Mouse (Mus musculus): ENCODE results near the gene Cfap126.

Cfap126 gene

DNA sequence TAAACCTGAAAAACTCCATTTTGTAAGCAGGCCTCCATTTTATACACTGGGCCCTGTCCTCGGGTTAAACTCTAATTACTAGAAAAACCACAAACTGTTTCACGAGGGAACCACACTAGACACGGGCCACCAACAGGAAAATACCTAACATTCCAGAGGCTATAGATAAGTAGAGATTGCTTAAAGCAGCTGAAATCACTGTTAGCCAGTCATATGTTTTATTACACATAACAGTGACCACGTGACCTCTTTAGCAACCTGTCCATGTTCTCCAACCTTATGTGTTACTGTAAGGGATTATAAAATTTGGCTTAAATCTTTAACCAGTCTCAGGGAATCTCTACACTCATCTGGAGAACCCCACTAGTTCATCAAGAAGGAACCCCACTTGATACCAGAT lies 19.3 kb upstream of the Cfap126 start:
- DNase-seq (ENCODE audit: low spot score in 2 of 2), result no peak

GRCm38 (mm10) chr1:171096110-171096964 lies 17.4 kb upstream of the Cfap126 start:
- DNase-seq (ENCODE audit: low spot score in 2 of 2), result no peak

- no peak for DNase-seq (ENCODE audit: low spot score in 2 of 2)
Observed at GRCm38 (mm10) chr1:171097136-171097535, 16.6 kb upstream of the Cfap126 start.

DNA sequence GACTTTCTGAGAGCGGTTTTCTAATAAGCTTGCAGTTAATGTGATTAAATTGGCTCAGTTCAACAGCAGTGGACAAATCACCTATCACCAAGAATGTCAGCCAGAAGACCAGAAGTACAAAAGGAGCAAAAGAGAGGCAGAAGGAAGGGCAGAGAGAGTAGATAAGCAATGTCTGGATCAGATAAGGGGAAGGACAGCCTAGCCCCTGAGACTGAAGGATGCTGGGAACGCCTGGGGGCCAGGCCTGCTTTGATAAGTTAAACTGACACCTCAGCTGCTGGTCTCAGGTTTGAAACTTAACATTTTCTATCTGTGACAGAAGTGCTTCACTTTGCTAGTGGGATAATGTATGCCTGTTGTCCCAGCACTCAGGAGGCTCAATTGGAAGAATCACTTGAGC lies 16.1 kb upstream of the Cfap126 start:
- DNase-seq (ENCODE audit: low spot score in 2 of 2), result no peak

GRCm38 (mm10) chr1:171101033-171101432 lies 12.7 kb upstream of the Cfap126 start:
- DNase-seq (ENCODE audit: low spot score in 2 of 2), result no peak

DNA sequence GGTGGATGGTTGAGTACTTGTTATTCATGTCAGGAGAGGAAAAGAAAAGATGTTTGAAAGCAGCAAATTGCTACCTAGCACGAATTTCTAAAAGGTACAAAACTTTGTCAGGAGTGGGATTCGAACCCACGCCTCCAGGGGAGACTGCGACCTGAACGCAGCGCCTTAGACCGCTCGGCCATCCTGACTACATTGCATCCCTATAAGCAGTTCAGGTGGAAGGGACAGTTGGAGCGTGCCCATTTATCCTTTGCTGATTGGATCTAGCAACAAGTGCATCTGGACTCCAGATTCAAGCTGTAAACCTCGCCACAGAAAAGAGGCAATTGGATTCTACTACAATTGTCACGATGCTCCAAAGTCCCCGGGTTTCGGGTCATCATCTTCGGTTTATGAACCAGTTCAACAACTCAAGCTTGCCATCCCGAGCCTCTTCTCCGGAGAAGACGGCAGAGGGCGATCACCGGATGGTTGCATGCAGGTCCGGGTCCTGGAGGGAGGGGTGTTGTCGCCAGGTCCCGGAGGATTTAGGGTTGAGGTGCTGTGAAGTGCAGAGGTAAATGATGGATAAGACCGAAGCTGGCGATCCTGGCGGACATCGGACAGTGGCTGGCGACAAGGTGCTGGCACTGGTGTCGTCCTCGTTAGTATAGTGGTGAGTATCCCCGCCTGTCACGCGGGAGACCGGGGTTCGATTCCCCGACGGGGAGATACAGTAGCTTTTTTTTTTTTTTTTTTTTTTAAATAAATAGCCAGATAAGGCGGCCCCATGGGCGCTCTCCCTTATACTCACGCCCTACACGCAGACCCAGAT lies 11.8 kb upstream of the Cfap126 start:
- DNase-seq (ENCODE audit: low spot score in 2 of 2), result peak; percentile 85 to 93

DNA sequence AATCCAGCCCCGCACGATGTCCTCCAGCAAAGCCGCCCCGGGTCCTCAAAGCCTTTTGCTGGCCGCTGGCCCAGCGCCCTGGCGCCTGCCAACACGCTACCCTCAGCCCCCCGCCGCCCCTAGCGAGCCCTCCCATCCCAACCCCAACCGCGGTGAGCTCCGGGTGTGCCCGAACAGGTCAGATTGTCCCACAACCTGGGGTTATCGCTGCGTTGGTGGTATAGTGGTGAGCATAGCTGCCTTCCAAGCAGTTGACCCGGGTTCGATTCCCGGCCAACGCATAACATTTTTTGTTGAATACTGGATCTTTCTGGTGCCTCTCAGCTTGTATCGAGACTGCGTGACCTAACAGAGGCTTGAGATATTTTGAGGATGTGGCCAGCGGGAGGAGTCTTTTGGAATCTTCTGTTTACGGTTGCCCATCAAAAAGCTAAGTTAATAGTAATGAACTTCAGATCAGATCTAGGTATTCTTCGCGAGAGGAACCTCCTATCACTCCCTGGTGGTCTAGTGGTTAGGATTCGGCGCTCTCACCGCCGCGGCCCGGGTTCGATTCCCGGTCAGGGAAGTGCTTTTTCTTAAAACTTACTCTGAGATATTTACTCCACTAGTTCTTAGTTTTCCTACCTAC lies 11.1 kb upstream of the Cfap126 start:
- DNase-seq (ENCODE audit: low spot score in 2 of 2), result peak; percentile 83 to 93

DNA sequence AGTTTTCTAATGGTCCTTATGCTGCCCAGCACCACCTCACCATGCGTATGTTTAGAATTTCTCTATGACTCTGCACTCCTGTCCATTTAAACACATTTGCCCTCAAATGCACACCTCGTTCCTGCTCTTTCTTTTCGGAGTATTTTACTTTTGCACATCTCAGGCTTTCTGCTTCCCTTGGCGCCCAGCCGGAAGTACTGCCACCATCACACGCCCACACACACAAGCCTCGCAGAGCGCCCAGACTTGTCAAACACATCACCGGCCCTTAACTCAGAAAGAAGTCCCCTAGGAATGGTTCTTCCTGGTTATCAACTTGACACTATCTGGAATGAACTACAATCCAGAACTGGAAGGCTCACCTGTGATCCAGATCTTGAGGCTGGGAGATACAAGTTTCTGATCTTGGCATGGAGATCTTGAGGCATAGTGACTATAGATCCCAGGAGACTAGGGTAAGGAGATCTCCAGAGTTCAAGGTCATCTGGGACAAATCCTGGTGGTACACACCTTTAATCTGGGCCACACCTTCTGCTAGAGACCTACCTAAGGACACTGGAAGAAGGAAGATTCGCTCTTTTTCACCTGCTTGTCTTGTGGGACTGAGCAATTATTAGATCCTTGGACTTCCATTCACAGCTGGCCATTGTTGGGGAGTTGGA lies 10.4 kb upstream of the Cfap126 start:
- no peak for DNase-seq (ENCODE audit: low spot score in 2 of 2)

DNA sequence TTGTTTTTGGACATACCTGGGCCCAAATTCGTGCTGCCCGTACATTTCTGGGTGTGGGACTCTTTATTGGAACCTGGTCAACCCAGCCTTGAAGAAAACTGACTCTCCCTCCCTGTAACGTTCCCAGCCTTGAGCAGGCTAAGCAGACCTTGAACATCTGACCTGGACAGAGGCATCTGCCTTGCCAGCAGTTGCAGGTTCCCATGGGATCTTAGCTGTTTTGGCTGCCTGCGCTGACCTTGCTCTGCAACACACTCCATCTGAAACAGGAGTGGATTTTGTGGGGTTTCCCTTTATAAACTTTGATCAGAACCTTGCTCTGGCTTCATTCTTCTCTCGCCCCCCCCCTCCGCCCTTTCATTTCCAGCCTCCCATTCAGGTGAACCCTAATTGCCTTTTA lies 8.5 kb upstream of the Cfap126 start:
- DNase-seq (ENCODE audit: low spot score in 2 of 2), result no peak

GRCm38 (mm10) chr1:171109620-171110019 lies 4.1 kb upstream of the Cfap126 start:
- DNase-seq (ENCODE audit: low spot score in 2 of 2), result no peak

DNA sequence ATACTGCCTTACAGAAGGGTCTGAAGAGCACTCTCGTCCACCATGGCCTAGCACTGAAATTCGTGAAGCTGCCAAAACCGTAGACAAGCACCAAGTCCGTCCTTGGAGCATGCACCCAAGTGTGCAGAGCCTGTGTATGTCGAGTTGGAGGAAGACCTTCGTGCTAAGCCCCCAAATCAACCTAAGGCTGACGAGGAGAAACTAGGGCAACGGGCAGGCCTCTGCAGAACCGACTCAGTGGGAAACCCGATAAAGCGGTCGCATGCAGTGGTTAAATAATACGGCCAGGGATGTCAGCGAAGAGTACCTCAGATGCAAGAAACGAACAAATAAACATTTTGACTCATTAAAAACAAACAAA lies 3.1 kb upstream of the Cfap126 start:
- DNase-seq (ENCODE audit: low spot score in 2 of 2), result no peak

GRCm38 (mm10) chr1:171111020-171111780 lies 2.5 kb upstream of the Cfap126 start:
- peak; percentile 89 to 97 for DNase-seq (ENCODE audit: low spot score in 2 of 2)

- peak; percentile 41 to 71 for DNase-seq (ENCODE audit: low spot score in 2 of 2)
Observed at GRCm38 (mm10) chr1:171111781-171112575, 1.7 kb upstream of the Cfap126 start.

DNA sequence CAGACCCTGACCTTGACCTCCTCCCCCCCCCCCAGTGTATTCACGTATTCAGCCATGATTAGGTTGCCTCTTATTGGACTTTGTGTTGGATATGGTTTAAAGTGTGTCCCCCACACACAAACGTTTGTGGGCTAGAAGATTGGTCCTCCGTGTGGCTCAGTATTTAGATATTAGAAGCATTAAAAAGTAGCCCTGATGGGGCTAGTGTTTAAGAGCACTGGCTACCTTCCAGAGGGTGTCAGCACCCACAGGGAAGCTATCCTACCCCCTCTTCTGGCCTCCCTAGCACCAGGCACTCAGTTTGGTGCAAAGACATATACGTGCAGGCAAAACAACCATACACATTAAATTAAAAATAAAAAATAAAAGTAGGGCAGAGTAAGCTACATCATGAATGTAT lies 732 bp upstream of the Cfap126 start:
- DNase-seq (ENCODE audit: low spot score in 2 of 2), result no peak

DNA sequence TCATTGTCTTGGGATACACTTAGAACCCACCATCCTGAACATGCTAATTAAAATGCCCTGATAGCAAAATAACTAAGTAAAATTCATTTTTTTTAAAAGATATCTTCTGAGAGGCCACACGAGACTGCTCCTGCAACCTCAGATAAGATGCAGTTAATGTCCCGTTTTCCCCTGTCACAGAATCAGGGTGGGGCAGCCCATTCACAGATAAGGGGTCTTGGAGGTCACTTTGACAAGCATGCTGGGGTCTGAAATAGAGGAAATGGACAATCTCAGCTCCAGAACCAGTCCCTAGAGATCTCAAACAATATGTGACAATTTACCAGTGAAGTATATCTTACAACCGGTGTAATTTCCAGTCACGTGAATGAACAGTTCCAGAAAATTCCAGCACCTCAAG lies 2.6 kb downstream of the Cfap126 start:
- DNase-seq (ENCODE audit: low spot score in 2 of 2), result no peak

DNA sequence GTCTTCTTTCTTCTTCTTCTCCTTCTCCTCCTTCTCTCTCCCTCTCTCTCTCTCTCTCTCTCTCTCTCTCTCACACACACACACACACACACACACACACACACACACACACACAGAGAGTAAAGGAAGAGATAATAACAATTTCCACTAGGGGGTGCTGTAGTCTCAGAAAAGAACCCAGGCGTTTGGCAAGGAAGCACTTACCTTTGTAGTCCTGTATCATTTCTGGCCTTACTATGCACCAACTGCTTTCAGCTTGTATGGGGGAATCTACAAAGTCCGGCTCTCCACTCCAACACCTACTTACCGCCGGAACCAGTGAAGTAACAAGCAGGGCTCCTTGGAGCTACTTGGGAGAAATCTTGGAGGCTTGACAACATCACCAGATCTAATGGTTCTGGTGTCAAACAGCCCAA lies 4.6 kb downstream of the Cfap126 start:
- peak; percentile 57 to 70 for DNase-seq (ENCODE audit: low spot score in 2 of 2)

DNA sequence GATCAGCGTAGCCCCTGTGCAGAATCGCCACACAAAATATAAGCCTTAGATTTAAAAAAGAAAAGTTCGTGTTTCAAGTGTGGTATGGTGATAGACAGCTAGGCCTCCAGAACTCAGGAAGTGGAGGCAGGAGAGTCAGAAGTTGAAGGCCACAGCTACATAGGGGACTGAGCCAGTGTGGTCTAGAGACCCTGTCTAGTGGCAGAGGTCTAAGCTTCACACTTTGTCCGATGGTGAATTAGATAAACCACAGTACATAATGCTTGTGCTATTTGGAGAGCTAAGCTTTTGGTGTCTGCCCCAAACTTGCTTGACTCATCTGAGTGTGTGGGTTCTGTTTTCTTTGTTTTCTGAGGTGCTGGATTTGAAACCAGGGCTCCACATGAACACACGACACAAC lies 5.3 kb downstream of the Cfap126 start:
- DNase-seq (ENCODE audit: low spot score in 2 of 2), result no peak

- no peak for DNase-seq (ENCODE audit: low spot score in 2 of 2)
Observed at GRCm38 (mm10) chr1:171119405-171119804, 5.7 kb downstream of the Cfap126 start.

- DNase-seq (ENCODE audit: low spot score in 2 of 2), result no peak
Observed at GRCm38 (mm10) chr1:171120893-171121292, 7.2 kb downstream of the Cfap126 start.

DNA sequence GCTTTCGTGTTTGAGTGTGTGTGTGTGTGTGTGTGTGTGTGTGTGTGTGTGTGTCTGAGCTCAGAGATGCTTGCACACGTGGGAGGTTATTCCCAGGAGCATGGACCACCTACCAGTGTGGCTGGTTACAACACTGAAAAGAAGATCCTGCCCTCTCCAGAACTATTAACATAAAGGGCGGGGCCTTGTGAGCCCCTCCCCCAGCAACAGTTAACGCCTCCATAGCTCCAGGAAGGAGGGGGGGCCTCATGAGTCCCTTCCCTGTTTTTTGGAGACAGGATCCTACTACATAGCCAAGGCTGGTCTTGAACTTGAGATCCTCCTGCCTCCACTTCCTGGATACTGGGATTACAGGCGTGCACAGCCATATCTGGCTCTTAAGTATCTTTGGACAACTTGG lies 8.1 kb downstream of the Cfap126 start:
- DNase-seq (ENCODE audit: low spot score in 2 of 2), result no peak
